In the genomic region with DNA sequence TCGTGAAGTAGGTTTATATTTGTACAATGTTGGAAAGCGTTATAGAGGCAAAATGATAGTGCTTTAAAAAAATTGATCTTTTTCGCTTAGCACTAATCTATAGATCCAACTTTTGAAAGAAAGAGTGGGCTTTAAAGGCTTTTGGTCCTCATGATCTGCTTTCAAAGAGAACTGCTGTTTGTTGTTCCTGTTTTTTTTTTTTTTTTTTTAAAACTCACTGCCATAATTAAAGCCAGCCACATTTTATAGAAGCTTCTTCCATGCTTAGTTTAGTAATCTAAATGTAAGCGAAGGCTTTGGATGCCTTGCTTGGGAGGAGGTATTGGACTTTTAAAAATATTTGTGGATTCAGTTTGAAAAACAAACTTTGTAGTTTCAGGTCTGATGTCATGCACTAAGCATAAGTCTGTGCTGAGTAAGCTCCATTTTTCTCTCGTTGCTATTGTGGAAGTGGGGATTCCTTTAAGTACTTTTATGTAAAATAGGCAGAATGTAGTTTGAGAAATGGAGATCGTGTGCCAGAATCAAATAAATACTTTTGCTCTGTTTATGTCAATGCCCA, we compare ENCODE assay signal across 9 mouse cellular contexts. TPM values are rescaled to one million over a fixed set of nuclear protein-coding genes. Genes with fewer than 3 reads are reported as not detected.
DNase-seq lines count a peak whose midpoint lies in the region; ATAC-seq and TF ChIP-seq lines count a peak whose summit lies in the region.
"Had no signal": no experiment of that assay in that cellular context is flagged by ENCODE, and none has a peak within 500 bp of the region (broad histone marks: within the 10 kb centered on the region; RNA-seq: fewer than 3 reads in every experiment).

No protein-coding gene starts in this region.

- no peaks in the 10 kb centered on the region for H3K27me3 ChIP-seq in intestine, embryonic 14.5 days (replicated peaks; ENCODE audit: control insufficient read depth, insufficient read depth, low read length)
- no peaks in the 10 kb centered on the region for H3K27me3 ChIP-seq in intestine, embryonic 16.5 days (replicated peaks; ENCODE audit: control insufficient read depth, insufficient read depth, low read length)
- H3K27me3 ChIP-seq in E14TG2a.4 (ENCODE audit: insufficient read depth, low read length) = no peaks in the 10 kb centered on the region; the same call in 1 of the 2 replicates
- no peaks in the 10 kb centered on the region for H3K27me3 ChIP-seq in embryonic facial prominence, embryonic 12.5 days
- no peaks in the 10 kb centered on the region for H3K27me3 ChIP-seq in liver, embryonic 16.5 days (ENCODE audit: control insufficient read depth, insufficient read depth, low read depth, low read length)

- H3K27ac ChIP-seq in intestine, embryonic 14.5 days (ENCODE audit: low read depth) = no peak overlapping the region
- H3K27ac ChIP-seq in intestine, embryonic 16.5 days (ENCODE audit: low read length) = no peak overlapping the region
- no peak overlapping the region for H3K27ac ChIP-seq in embryonic facial prominence, embryonic 12.5 days
- H3K27ac ChIP-seq in liver, embryonic 16.5 days (ENCODE audit: low read length) = peak overlapping the region; percentile 50; the same call in 1 of the 2 replicates

- H3K9me3 ChIP-seq in intestine, embryonic 14.5 days (ENCODE audit: control insufficient read depth, low read length) = no peaks in the 10 kb centered on the region
- H3K9me3 ChIP-seq in intestine, embryonic 16.5 days (ENCODE audit: control insufficient read depth, low read length) = no peaks in the 10 kb centered on the region
- no peaks in the 10 kb centered on the region for H3K9me3 ChIP-seq in E14TG2a.4 (ENCODE audit: low read length)
- no peaks in the 10 kb centered on the region for H3K9me3 ChIP-seq in embryonic facial prominence, embryonic 12.5 days
- H3K9me3 ChIP-seq in liver, embryonic 16.5 days (replicated peaks; ENCODE audit: control insufficient read depth, low read length) = no peaks in the 10 kb centered on the region

- WGBS in intestine, embryonic 14.5 days = 85% methylated on average over 6 of the region's 6 CpGs
- 83% methylated on average over 6 of the region's 6 CpGs for WGBS in intestine, embryonic 16.5 days
- WGBS in embryonic facial prominence, embryonic 12.5 days = 69% methylated on average over 6 of the region's 6 CpGs
- WGBS in liver, embryonic 16.5 days (ENCODE audit: insufficient replicate concordance) = 53% methylated on average over 6 of the region's 6 CpGs

- H3K4me3 ChIP-seq in intestine, embryonic 14.5 days (ENCODE audit: low read depth, low read length) = no peak overlapping the region
- H3K4me3 ChIP-seq in intestine, embryonic 16.5 days (ENCODE audit: low read length) = no peak overlapping the region
- peak overlapping the region; percentile 90 for H3K4me3 ChIP-seq in E14TG2a.4 (replicated peaks; ENCODE audit: low read length)
- H3K4me3 ChIP-seq in embryonic facial prominence, embryonic 12.5 days = no peak overlapping the region
- peak overlapping the region; percentile 99 for H3K4me3 ChIP-seq in liver, embryonic 16.5 days (ENCODE audit: low read depth, low read length)

- H3K4me1 ChIP-seq in intestine, embryonic 14.5 days (replicated peaks; ENCODE audit: control insufficient read depth, insufficient read depth, low read length) = peaks cover 13% of the 10 kb centered on the region
- H3K4me1 ChIP-seq in intestine, embryonic 16.5 days (ENCODE audit: control insufficient read depth, insufficient read depth, low read length) = peaks cover 10% of the 10 kb centered on the region
- H3K4me1 ChIP-seq in E14TG2a.4 (replicated peaks; ENCODE audit: low read depth, low read length) = peaks cover 56% of the 10 kb centered on the region
- peaks cover 9% of the 10 kb centered on the region; the same call in 1 of the 2 replicates for H3K4me1 ChIP-seq in embryonic facial prominence, embryonic 12.5 days
- peaks cover 35% of the 10 kb centered on the region for H3K4me1 ChIP-seq in liver, embryonic 16.5 days (ENCODE audit: control insufficient read depth, low read depth, low read length)

- no peak for TF ChIP-seq CTCF in E14TG2a.4 (conservative IDR thresholded peaks at IDR 0.05; ENCODE audit: low read length)

- DNase-seq in intestine, embryonic 14.5 days (ENCODE audit: low spot score) = no peak
- no peak for DNase-seq in embryo, embryonic 9.5 days (ENCODE audit: extremely low spot score)
- no peak for DNase-seq in cerebellum, adult 8-10 months
- no peak for DNase-seq in right cerebral cortex, postnatal 14 days
- DNase-seq: kidney, postnatal 4 days had no signal

- no peaks in the 10 kb centered on the region for H3K36me3 ChIP-seq in intestine, embryonic 14.5 days (ENCODE audit: control insufficient read depth, insufficient read depth, low read length)
- H3K36me3 ChIP-seq in intestine, embryonic 16.5 days (ENCODE audit: control insufficient read depth, insufficient read depth, low read length) = no peaks in the 10 kb centered on the region
- H3K36me3 ChIP-seq in E14TG2a.4 (ENCODE audit: insufficient read depth, low read length) = no peaks in the 10 kb centered on the region
- H3K36me3 ChIP-seq in embryonic facial prominence, embryonic 12.5 days = no peaks in the 10 kb centered on the region
- H3K36me3 ChIP-seq in liver, embryonic 16.5 days (ENCODE audit: control insufficient read depth, insufficient read depth) = no peaks in the 10 kb centered on the region

- peak overlapping the region; percentile 66 for H3K4me2 ChIP-seq in intestine, embryonic 14.5 days (ENCODE audit: low read length)
- H3K4me2 ChIP-seq in intestine, embryonic 16.5 days (ENCODE audit: low read depth, low read length) = no peak overlapping the region
- peak overlapping the region; percentile 63 for H3K4me2 ChIP-seq in embryonic facial prominence, embryonic 12.5 days (replicated peaks)
- peak overlapping the region; percentile 91 for H3K4me2 ChIP-seq in liver, embryonic 16.5 days (ENCODE audit: low read depth, low read length)

- no peak for ATAC-seq in intestine, embryonic 14.5 days (replicated peaks; ENCODE audit: low FRiP score, low TSS enrichment, low read depth)
- no peak for ATAC-seq in intestine, embryonic 16.5 days
- no peak for ATAC-seq in embryonic facial prominence, embryonic 12.5 days (ENCODE audit: insufficient number of reproducible peaks, insufficient read depth, low FRiP score, low TSS enrichment)
- no peak for ATAC-seq in liver, embryonic 16.5 days (ENCODE audit: low read depth)

- H3K9ac ChIP-seq in intestine, embryonic 14.5 days (ENCODE audit: low read length) = no peak overlapping the region
- H3K9ac ChIP-seq in intestine, embryonic 16.5 days (ENCODE audit: low read depth, low read length) = no peak overlapping the region
- no peak overlapping the region for H3K9ac ChIP-seq in embryonic facial prominence, embryonic 12.5 days
- peak overlapping the region; percentile 17 for H3K9ac ChIP-seq in liver, embryonic 16.5 days (ENCODE audit: low read depth, low read length)

RNA-seq across cellular contexts. Expression of a gene that starts 2.0 kb away (rescaled TPM):
- polyA plus RNA-seq in intestine, embryonic 14.5 days (2014; fragmentation: Nextera tagmentation; extraction: Ambion mirVana) = 15.3 and 16.0 TPM in 2 replicates
- 5.8 and 6.3 TPM in 2 replicates for polyA plus RNA-seq in intestine, embryonic 16.5 days (2015; fragmentation: Nextera tagmentation; extraction: Ambion mirVana)
- 15.4 and 16.0 TPM in 2 replicates for polyA plus RNA-seq in embryonic facial prominence, embryonic 12.5 days (2016; fragmentation: Nextera tagmentation; extraction: Ambion mirVana)
- 7.9 and 8.5 TPM in 2 replicates for polyA plus RNA-seq in liver, embryonic 16.5 days (2015; fragmentation: Nextera tagmentation; extraction: Ambion mirVana)

RNA-seq across cellular contexts. Expression of a gene that starts 8.5 kb away (rescaled TPM):
- polyA plus RNA-seq in intestine, embryonic 14.5 days (2014; fragmentation: Nextera tagmentation; extraction: Ambion mirVana) = 3.5 and 3.8 TPM in 2 replicates
- 3.1 and 3.5 TPM in 2 replicates for polyA plus RNA-seq in intestine, embryonic 16.5 days (2015; fragmentation: Nextera tagmentation; extraction: Ambion mirVana)
- polyA plus RNA-seq in embryonic facial prominence, embryonic 12.5 days (2016; fragmentation: Nextera tagmentation; extraction: Ambion mirVana) = 10.8 and 11.2 TPM in 2 replicates
- 0.65 and 0.81 TPM in 2 replicates for polyA plus RNA-seq in liver, embryonic 16.5 days (2015; fragmentation: Nextera tagmentation; extraction: Ambion mirVana)

Comparison
In these comparisons a context has a peak if more than half of its experiments do, and no peak if none do; other contexts are left out.
1. H3K4me3 ChIP-seq: peak in E14TG2a.4 (single experiment) and liver, embryonic 16.5 days (single experiment); none in intestine, embryonic 14.5 days (single experiment), intestine, embryonic 16.5 days (single experiment) and embryonic facial prominence, embryonic 12.5 days (single experiment).